Mouse (Mus musculus) heart, embryonic 14.5 days (tissue): Measurements from ENCODE around the gene Olfr1339. TPM values are rescaled to one million over a fixed set of nuclear protein-coding genes. Genes with fewer than 3 reads are reported as not detected.

Source experiments
- ATAC-seq: fragments of 200-750 bp; cut with Nextera tagmentation; 2 replicates; pipeline ENCODE4 v1.8.0; 2017; ENCODE audit warnings: low read depth, moderate TSS enrichment; ENCODE audit not compliant: insufficient number of reproducible peaks, insufficient read depth, low FRiP score
- H3K27ac ChIP-seq, 2 experiments: fragments of 200-500 bp in 1 of 2; fragments of 300-500 bp in 1 of 2; sonication (generic) in 1 of 2; replicated peaks in 1 of 2; 2 replicates each; pipeline ENCODE4 v1.5.1; 2012 to 2014; ENCODE audit warnings: low read depth in 2 of 2, low read length in 2 of 2, control low read depth in 1 of 2, mild to moderate bottlenecking in 1 of 2, mixed read lengths in 1 of 2; ENCODE audit not compliant: control insufficient read depth in 1 of 2, insufficient read depth in 1 of 2
- H3K27me3 ChIP-seq: fragments of 300-500 bp; sonication (generic); 2 replicates; pipeline ENCODE4 v1.6.1; 2014; ENCODE audit warnings: mild to moderate bottlenecking, low read length, control low read depth; ENCODE audit not compliant: control insufficient read depth, insufficient read depth
- H3K36me3 ChIP-seq: fragments of 300-500 bp; sonication (generic); 2 replicates; pipeline ENCODE4 v1.6.1; 2014; ENCODE audit warnings: mild to moderate bottlenecking, control low read depth, low read length, mixed read lengths; ENCODE audit not compliant: control insufficient read depth, insufficient read depth
- H3K4me1 ChIP-seq, 2 experiments: fragments of 200-500 bp in 1 of 2; fragments of 300-500 bp in 1 of 2; sonication (generic) in 1 of 2; 2 replicates each; pipeline ENCODE4 v1.6.1; 2012 to 2014; ENCODE audit warnings: low read length in 2 of 2, control low read depth in 1 of 2, mixed read lengths in 1 of 2; ENCODE audit not compliant: control insufficient read depth in 2 of 2, insufficient read depth in 2 of 2
- H3K4me2 ChIP-seq: fragments of 300-500 bp; sonication (generic); 2 replicates; pipeline ENCODE4 v1.6.1; 2014; ENCODE audit warnings: mild to moderate bottlenecking, low read length
- H3K4me3 ChIP-seq, 2 experiments: fragments of 200-500 bp in 1 of 2; fragments of 300-500 bp in 1 of 2; sonication (generic) in 1 of 2; 2 replicates each; pipeline ENCODE4 v1.5.1; 2012 to 2014; ENCODE audit warnings: low read length in 2 of 2, mild to moderate bottlenecking in 2 of 2, control low read depth in 1 of 2, low read depth in 1 of 2, moderate library complexity in 1 of 2; ENCODE audit not compliant: control insufficient read depth in 1 of 2, insufficient read depth in 1 of 2
- H3K9ac ChIP-seq: fragments of 300-500 bp; sonication (generic); 2 replicates; pipeline ENCODE4 v1.6.1; 2014; ENCODE audit warnings: mild to moderate bottlenecking, low read length
- H3K9me3 ChIP-seq: fragments of 300-500 bp; sonication (generic); 2 replicates; pipeline ENCODE4 v1.6.1; 2016; ENCODE audit warnings: low read length, control low read depth; ENCODE audit not compliant: control insufficient read depth
- WGBS: fragments of 180-500 bp; shearing (Covaris S2); extraction: QIAGEN DNeasy Blood & Tissue Kit; methylation state at CpG from one replicate; pipeline ENCODE4 v1.1.7; 2014; 5-methylcytosine and 5-hydroxymethylcytosine counted together
- polyA plus RNA-seq: library from polyadenylated mRNA; unstranded; fragments of >200 nt; fragmentation: Nextera tagmentation; extraction: Ambion mirVana; gene quantifications from 2 replicates; pipeline ENCODE4 v1.2.1, GENCODE M21; 2014

The Olfr1339 gene
- polyA plus RNA-seq: not detected in 2 replicates

- 91% methylated on average over 1 of the region's 1 CpGs for WGBS
Measured at GRCm38 (mm10) chr4:118731875-118732274, at the start of gene Olfr1339. TSS of gene Olfr1339 (plus strand) at chr4:118732175.

DNA sequence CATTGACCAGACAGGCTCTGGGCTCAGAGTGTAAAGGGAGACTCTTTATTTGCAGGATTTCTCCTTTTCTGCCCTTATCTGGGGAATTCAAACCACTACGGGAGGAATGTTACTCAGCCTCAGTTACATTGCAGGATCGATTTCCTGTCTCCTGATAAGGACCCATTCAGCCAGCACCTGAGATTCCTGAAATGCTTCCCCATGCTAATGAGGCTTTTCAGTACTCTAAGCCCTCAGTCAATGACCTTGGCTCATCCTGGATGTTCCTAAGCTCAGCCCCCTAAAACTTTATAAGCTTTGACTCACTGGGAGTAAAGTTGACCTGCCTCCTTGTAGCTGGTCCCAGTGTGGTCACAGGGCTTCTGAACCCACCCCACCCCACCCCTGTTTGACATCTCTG is 44.9 kb upstream of the Olfr1339 start:
- 9% methylated on average over 2 of the region's 2 CpGs for WGBS
- no peak for ATAC-seq

More at GRCm38 (mm10) chr4:118731875-118732274, at the start of gene Olfr1339:
- Histone ChIP-seq H3K27me3 (no peaks in the 10 kb centered on the region), H3K4me1 (no peaks in the 10 kb centered on the region), H3K27ac (no peak within 1 kb of the TSS), H3K9me3 (0 out of 2 replicates have a peak, but pooled peaks cover 3% of the 10 kb centered on the region), H3K9ac (no peak within 1 kb of the TSS), H3K4me2 (no peak within 1 kb of the TSS), H3K4me3 (no peak within 1 kb of the TSS), H3K36me3 (no peaks in the 10 kb centered on the region)
- no peak for ATAC-seq

DNA sequence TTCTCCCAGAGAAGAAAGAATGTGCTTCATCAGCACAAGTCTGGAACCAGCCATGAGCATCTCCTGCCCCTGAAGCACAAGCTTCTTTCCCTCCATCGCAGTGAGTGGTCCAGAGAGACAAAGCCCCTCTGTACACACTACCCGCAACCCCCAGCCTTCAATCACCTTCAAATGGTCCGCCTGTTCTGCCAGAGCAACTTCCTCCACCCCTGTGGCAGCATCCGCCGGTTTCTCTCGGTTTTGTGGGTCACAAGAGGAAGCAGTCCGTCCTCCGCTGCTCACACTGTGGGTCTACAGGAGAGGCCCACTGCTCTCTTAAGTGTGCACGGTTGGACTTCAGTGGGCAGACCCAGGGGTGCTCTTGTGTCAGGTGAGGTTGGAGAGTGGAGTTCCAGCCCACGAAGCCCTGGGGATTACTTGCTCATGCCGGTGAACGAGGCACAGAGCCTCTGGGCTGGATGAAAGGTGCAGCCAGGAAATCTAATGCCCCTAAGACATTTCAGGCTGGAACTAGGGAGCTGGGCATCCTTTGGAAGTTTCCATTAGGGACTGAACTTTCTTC is 39.5 kb upstream of the Olfr1339 start, which contains the start of gene Olfr1342:
Olfr1342 (minus strand) TSS at position 345 of the 562 bp plus-strand sequence.
- ATAC-seq: no peak
- Histone ChIP-seq H3K9me3 (no peaks in the 10 kb centered on the region), H3K36me3 (no peaks in the 10 kb centered on the region), H3K4me2 (no peak within 1 kb of the TSS), H3K9ac (no peak within 1 kb of the TSS), H3K4me1 (no peaks in the 10 kb centered on the region), H3K27ac (no peak within 1 kb of the TSS), H3K27me3 (no peaks in the 10 kb centered on the region), H3K4me3 (no peak within 1 kb of the TSS)
- WGBS: 54% methylated on average over 12 of the region's 12 CpGs

More for the DNA sequence above, 44.9 kb upstream of the Olfr1339 start:
- Histone ChIP-seq H3K4me1 (no peaks in the 10 kb centered on the region; a peak in 1 of 4 replicates), H3K4me2 (no peak overlapping the region), H3K9me3 (no peaks in the 10 kb centered on the region), H3K36me3 (no peaks in the 10 kb centered on the region), H3K9ac (no peak overlapping the region), H3K27me3 (no peaks in the 10 kb centered on the region), H3K4me3 (no peak overlapping the region), H3K27ac (no peak overlapping the region)

DNA sequence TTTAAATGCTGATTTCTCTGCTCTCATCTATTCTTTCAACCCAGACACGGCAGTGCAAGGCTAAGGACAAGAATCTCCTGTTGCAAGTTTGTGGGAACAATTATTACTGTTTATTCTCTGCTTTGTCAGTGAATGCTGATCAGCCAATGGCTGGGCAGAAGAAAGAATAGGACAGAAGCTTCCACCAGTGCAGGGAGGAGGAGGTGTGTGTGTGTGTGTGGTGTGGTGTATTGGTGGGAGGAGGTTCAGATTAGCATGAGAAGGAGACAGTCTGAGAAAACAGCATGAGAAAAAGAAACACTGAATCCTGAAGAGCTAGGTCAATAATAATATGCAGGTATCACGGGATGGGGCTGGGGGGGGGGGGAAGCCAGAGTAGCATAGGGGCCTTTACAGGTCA is 38.2 kb upstream of the Olfr1339 start:
- no peak overlapping the region for H3K9ac ChIP-seq
- no peak overlapping the region for H3K4me3 ChIP-seq
- H3K4me1 ChIP-seq: no peaks in the 10 kb centered on the region
- H3K27ac ChIP-seq: no peak overlapping the region
- no peak overlapping the region for H3K4me2 ChIP-seq
- no peaks in the 10 kb centered on the region for H3K27me3 ChIP-seq
- 63% methylated on average over 2 of the region's 2 CpGs for WGBS
- no peak for ATAC-seq
- no peaks in the 10 kb centered on the region for H3K9me3 ChIP-seq
- H3K36me3 ChIP-seq: no peaks in the 10 kb centered on the region

DNA sequence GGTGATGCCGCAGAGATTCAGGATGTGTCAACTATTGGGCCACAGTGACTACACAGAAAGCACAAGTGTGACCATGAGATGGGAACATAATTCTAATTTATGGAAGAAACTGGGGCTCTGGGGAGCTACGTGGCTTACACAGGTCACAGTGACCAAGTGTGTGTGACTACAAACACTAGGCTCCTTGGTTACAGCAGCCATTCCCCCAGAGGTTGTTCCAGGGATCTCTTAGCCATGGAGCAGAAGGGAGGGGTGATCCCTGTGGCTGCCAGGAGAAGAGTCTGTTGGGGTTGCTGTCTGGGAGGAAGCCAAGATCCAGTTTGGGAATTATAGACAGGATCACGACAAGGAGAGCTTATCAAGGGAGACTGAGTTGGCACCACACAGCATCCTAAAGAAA is 28.8 kb upstream of the Olfr1339 start, which contains the start of gene Olfr1341:
Olfr1341 (plus strand) TSS at position 301 of the 400 bp plus-strand sequence.
- no peaks in the 10 kb centered on the region for H3K9me3 ChIP-seq
- H3K27ac ChIP-seq: no peak within 1 kb of the TSS
- WGBS: 65% methylated on average over 3 of the region's 3 CpGs
- H3K9ac ChIP-seq: no peak within 1 kb of the TSS
- H3K36me3 ChIP-seq: no peaks in the 10 kb centered on the region
- no peaks in the 10 kb centered on the region for H3K27me3 ChIP-seq
- H3K4me2 ChIP-seq: no peak within 1 kb of the TSS
- H3K4me3 ChIP-seq: no peak within 1 kb of the TSS
- no peaks in the 10 kb centered on the region for H3K4me1 ChIP-seq
- ATAC-seq: no peak

DNA sequence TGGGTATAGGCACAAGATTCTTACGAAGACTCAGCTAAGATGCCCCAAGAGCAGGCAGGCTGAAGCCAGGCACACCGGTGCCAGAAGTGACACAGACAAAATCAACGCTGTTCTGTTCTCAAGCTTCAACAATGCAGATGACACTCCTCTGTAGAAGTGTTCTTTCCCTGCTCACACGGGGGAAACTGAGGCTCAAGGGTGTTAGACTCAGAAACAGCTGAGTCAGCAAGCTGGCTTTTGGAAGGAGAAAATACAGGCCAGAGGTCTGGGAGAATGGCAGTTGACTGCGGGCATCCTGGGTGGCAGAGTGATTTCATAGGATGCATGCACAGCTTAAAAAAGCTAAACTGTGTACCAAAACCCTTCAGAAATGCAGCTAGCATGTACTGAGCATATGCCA is 23.9 kb upstream of the Olfr1339 start:
- H3K9me3 ChIP-seq: no peaks in the 10 kb centered on the region
- H3K4me3 ChIP-seq: no peak overlapping the region
- ATAC-seq: no peak
- no peak overlapping the region for H3K9ac ChIP-seq
- H3K36me3 ChIP-seq: no peaks in the 10 kb centered on the region
- no peaks in the 10 kb centered on the region for H3K27me3 ChIP-seq
- no peak overlapping the region for H3K4me2 ChIP-seq
- 73% methylated on average over 5 of the region's 5 CpGs for WGBS
- no peaks in the 10 kb centered on the region for H3K4me1 ChIP-seq
- no peak overlapping the region for H3K27ac ChIP-seq

GRCm38 (mm10) chr4:118711656-118712055 is 20.3 kb upstream of the Olfr1339 start:
- Histone ChIP-seq H3K9me3 (no peaks in the 10 kb centered on the region), H3K4me2 (no peak overlapping the region), H3K27me3 (no peaks in the 10 kb centered on the region), H3K36me3 (no peaks in the 10 kb centered on the region), H3K4me3 (no peak overlapping the region), H3K4me1 (no peaks in the 10 kb centered on the region), H3K27ac (no peak overlapping the region), H3K9ac (no peak overlapping the region)
- 43% methylated on average over 1 of the region's 1 CpGs for WGBS
- no peak for ATAC-seq

DNA sequence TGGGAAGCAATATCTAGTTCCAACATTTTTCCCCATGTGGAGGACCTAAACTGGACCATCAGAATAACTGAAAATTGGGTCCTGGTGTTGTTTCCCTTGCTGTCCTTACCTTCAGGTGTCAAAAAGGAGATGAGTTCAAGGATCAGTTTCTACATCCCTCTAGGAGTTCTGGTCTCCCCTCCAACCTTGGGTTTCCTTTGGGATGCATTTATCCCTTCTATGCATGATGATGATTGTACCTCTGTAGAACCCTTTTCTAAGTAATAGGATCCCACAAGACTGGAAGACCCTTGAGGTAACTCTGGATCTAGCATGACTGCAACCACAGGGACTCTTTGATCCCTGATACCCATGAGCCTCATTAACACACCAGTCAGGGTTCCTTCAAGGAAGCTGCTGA is 12.1 kb upstream of the Olfr1339 start, which contains the start of gene Olfr1340:
Olfr1340 (plus strand) TSS at position 301 of the 400 bp plus-strand sequence.
- ATAC-seq: no peak
- H3K36me3 ChIP-seq: no peaks in the 10 kb centered on the region
- H3K9ac ChIP-seq: no peak within 1 kb of the TSS

More for the DNA sequence above, 12.1 kb upstream of the Olfr1339 start, which contains the start of gene Olfr1340:
- no peaks in the 10 kb centered on the region for H3K4me1 ChIP-seq
- no peaks in the 10 kb centered on the region for H3K27me3 ChIP-seq
- H3K4me2 ChIP-seq: no peak within 1 kb of the TSS
- no peaks in the 10 kb centered on the region for H3K9me3 ChIP-seq
- H3K4me3 ChIP-seq: no peak within 1 kb of the TSS
- no peak within 1 kb of the TSS for H3K27ac ChIP-seq
